In the genomic region with DNA sequence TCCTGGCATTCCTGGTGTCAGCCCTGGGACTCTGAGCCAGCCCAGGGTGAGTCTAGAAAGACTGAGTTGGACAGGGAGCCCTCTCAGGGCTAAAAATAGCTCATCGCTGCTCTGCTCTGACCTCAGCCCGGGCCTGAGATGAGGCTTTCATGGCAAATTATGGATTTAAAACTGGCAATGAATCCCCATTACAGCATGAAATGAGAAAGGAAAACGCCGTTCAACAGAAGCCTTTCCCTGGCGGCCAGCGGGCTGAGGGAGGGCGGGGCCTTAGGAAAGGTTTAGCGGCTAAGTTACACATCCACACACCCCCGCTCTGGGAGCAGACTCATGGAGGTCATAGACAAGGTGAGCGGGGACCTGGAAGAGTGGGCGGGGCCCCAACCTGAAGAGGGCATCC, we compare ENCODE assay signal across 8 mouse cellular contexts.
DNase-seq lines count a peak whose midpoint lies in the region; ATAC-seq and TF ChIP-seq lines count a peak whose summit lies in the region.

No protein-coding gene starts in this region.

- intact Hi-C loops in heart, adult 2 months (cut with DNase I) = loop anchor here (5.0 kb wide), 1 partner anchor 91 kb away; no protein-coding TSS in a partner anchor

- ATAC-seq in hindbrain, embryonic 14.5 days (ENCODE audit: low FRiP score) = no peak
- ATAC-seq in stomach, postnatal 0 days (ENCODE audit: low FRiP score, low TSS enrichment) = 0 out of 2 replicates have a peak, but pooled peaks have one; percentile 57
- no peak for ATAC-seq in intestine, embryonic 15.5 days

- H3K27ac ChIP-seq in heart, adult 2 months = peak overlapping the region; percentile 80
- H3K27ac ChIP-seq in hindbrain, embryonic 14.5 days = peak overlapping the region; percentile 29
- H3K27ac ChIP-seq in stomach, postnatal 0 days (replicated peaks) = no peak overlapping the region
- no peak overlapping the region for H3K27ac ChIP-seq in intestine, embryonic 15.5 days

- no peak for TF ChIP-seq CTCF in heart, adult 2 months (IDR thresholded peaks at IDR 0.05)
- no peak for TF ChIP-seq CTCF in stomach, postnatal 0 days (IDR thresholded peaks at IDR 0.05; ENCODE audit: low read depth)

- no peak overlapping the region for H3K4me3 ChIP-seq in heart, adult 2 months
- no peak overlapping the region for H3K4me3 ChIP-seq in hindbrain, embryonic 14.5 days (replicated peaks; ENCODE audit: low read length)
- no peak overlapping the region for H3K4me3 ChIP-seq in stomach, postnatal 0 days (ENCODE audit: low read depth, low read length)
- no peak overlapping the region for H3K4me3 ChIP-seq in intestine, embryonic 15.5 days (replicated peaks)

- H3K9me3 ChIP-seq in hindbrain, embryonic 14.5 days (ENCODE audit: control insufficient read depth, low read length) = no peaks in the 10 kb centered on the region
- no peaks in the 10 kb centered on the region for H3K9me3 ChIP-seq in stomach, postnatal 0 days (ENCODE audit: control insufficient read depth, low read length)
- no peaks in the 10 kb centered on the region for H3K9me3 ChIP-seq in intestine, embryonic 15.5 days

- peak; percentile 45 for DNase-seq in testis, postnatal 10 days (ENCODE audit: low spot score)
- no peak for DNase-seq in testis, postnatal 14 days (ENCODE audit: low spot score)
- DNase-seq in heart, adult 2 months = peak; percentile 39 to 53
- DNase-seq in hindbrain, embryonic 14.5 days (ENCODE audit: low spot score) = no peak
- DNase-seq in stomach, postnatal 0 days (ENCODE audit: low spot score) = peak; percentile 17
- DNase-seq in retina, embryonic 14.5 days (ENCODE audit: low spot score) = no peak
- no peak for DNase-seq in retina, postnatal 1 day

- no peaks in the 10 kb centered on the region for H3K27me3 ChIP-seq in heart, adult 2 months (ENCODE audit: control insufficient read depth, insufficient read depth, low read length)
- no peaks in the 10 kb centered on the region for H3K27me3 ChIP-seq in hindbrain, embryonic 14.5 days (ENCODE audit: control insufficient read depth, insufficient read depth, low read length)
- no peaks in the 10 kb centered on the region for H3K27me3 ChIP-seq in stomach, postnatal 0 days (ENCODE audit: control insufficient read depth, insufficient read depth, low read length)
- H3K27me3 ChIP-seq in intestine, embryonic 15.5 days (replicated peaks) = no peaks in the 10 kb centered on the region

- TF ChIP-seq POLR2A in heart, adult 2 months (IDR thresholded peaks at IDR 0.05; ENCODE audit: insufficient read depth, low read depth, low read length) = no peak

- no peaks in the 10 kb centered on the region for H3K36me3 ChIP-seq in heart, adult 2 months (ENCODE audit: control insufficient read depth, insufficient read depth, low read length)
- no peaks in the 10 kb centered on the region for H3K36me3 ChIP-seq in hindbrain, embryonic 14.5 days (replicated peaks; ENCODE audit: control insufficient read depth, insufficient read depth)
- H3K36me3 ChIP-seq in stomach, postnatal 0 days (ENCODE audit: control insufficient read depth, insufficient read depth, low read length) = no peaks in the 10 kb centered on the region
- no peaks in the 10 kb centered on the region for H3K36me3 ChIP-seq in intestine, embryonic 15.5 days

- H3K9ac ChIP-seq in heart, adult 2 months (ENCODE audit: low read depth, low read length) = no peak overlapping the region
- no peak overlapping the region for H3K9ac ChIP-seq in hindbrain, embryonic 14.5 days
- H3K9ac ChIP-seq in stomach, postnatal 0 days (ENCODE audit: low read length) = no peak overlapping the region
- H3K9ac ChIP-seq in intestine, embryonic 15.5 days = no peak overlapping the region

- TF ChIP-seq EP300 in heart, adult 2 months (IDR thresholded peaks at IDR 0.05; ENCODE audit: insufficient read depth, low read depth, low read length) = no peak
- no peak for TF ChIP-seq EP300 in stomach, postnatal 0 days (optimal IDR thresholded peaks at IDR 0.05)

- no peaks in the 10 kb centered on the region; the same call in 1 of the 2 replicates for H3K4me1 ChIP-seq in heart, adult 2 months (ENCODE audit: control insufficient read depth, insufficient read depth, low read length)
- peaks cover 4% of the 10 kb centered on the region for H3K4me1 ChIP-seq in hindbrain, embryonic 14.5 days (replicated peaks; ENCODE audit: control insufficient read depth, insufficient read depth, low read length)
- no peaks in the 10 kb centered on the region for H3K4me1 ChIP-seq in stomach, postnatal 0 days (replicated peaks; ENCODE audit: control insufficient read depth, insufficient read depth)
- no peaks in the 10 kb centered on the region for H3K4me1 ChIP-seq in intestine, embryonic 15.5 days (replicated peaks)

- H3K79me2 ChIP-seq in heart, adult 2 months (replicated peaks; ENCODE audit: control insufficient read depth, insufficient read depth, low read length) = no peaks in the 10 kb centered on the region

- no peak overlapping the region for H3K4me2 ChIP-seq in hindbrain, embryonic 14.5 days (replicated peaks)
- H3K4me2 ChIP-seq in stomach, postnatal 0 days (replicated peaks; ENCODE audit: low read depth) = no peak overlapping the region
- H3K4me2 ChIP-seq in intestine, embryonic 15.5 days (replicated peaks) = no peak overlapping the region

- WGBS in heart, adult 2 months = 48% methylated on average over 11 of the region's 11 CpGs
- 48% methylated on average over 11 of the region's 11 CpGs for whole genome bisulfite sequencing in hindbrain, embryonic 14.5 days
- WGBS in stomach, postnatal 0 days = 42% methylated on average over 11 of the region's 11 CpGs
- whole genome bisulfite sequencing in intestine, embryonic 15.5 days = 58% methylated on average over 11 of the region's 11 CpGs

Comparison
In these comparisons a context has a peak if more than half of its experiments do, and no peak if none do; other contexts are left out.
1. DNase-seq: peak in testis, postnatal 10 days (single experiment), heart, adult 2 months (2 of 2) and stomach, postnatal 0 days (single experiment); none in testis, postnatal 14 days (single experiment), hindbrain, embryonic 14.5 days (single experiment), retina, embryonic 14.5 days (single experiment) and retina, postnatal 1 day (single experiment).
2. H3K27ac ChIP-seq: peak in heart, adult 2 months (single experiment) and hindbrain, embryonic 14.5 days (single experiment); none in stomach, postnatal 0 days (single experiment) and intestine, embryonic 15.5 days (single experiment).